Mouse (Mus musculus): ENCODE results near the gene Kdm1b.

The Kdm1b gene

DNA sequence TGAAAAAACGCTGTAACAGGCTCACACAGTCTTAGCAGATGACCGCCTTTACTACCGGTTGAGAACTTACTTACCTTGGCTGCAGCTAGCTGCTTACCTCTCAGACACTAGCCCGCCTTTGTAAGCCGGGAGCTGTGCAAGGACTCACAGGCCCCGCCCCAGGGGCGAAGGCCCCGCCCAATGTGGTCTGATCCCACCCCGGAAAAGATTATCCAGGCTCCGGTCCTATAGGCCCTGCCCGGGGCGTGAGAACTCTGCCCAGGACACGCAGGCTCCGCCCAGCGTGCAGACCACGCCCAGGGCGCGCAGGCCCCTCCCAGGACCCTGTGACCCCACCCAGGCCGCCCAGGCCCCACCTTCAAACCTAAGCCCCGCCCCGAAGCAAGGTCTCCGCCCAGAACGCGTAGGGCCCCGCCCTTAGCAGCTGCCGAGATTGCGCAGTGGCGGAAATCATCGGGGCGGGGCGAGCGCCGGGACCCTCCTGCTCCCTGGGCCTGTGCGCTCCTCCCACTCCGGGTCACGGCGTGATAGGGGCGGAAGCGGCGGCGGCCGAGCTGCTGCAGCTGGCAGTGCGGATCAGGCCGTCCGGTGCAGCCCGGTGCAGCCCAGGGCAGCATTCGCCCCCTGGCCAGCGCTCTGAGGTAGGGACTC, at the start of gene Kdm1b:
Gene Kdm1b (plus strand): TSS at position 470 of the 651 bp plus-strand sequence.
- DNase-seq: peak; percentile 99

DNA sequence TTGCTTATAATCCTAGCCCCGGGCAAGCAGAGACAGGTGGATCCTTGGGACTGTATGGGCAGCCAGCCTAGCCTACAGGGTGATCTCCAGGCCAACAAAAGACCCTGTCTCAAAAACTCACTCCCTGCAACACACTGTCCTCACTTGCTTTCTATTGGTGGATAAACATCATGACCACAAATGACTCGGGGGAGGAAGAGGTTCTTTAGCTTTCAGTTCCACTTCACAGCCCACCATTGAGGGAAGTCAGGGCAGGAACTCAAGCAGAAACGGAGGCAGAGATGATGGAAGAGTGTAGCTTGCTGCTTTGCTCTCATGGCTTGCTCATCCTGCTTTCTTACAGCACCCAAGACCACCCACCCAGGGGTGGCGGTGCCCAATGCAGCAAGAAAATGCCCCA, 45.9 kb upstream of the Kdm1b start:
- no peak for DNase-seq

DNA sequence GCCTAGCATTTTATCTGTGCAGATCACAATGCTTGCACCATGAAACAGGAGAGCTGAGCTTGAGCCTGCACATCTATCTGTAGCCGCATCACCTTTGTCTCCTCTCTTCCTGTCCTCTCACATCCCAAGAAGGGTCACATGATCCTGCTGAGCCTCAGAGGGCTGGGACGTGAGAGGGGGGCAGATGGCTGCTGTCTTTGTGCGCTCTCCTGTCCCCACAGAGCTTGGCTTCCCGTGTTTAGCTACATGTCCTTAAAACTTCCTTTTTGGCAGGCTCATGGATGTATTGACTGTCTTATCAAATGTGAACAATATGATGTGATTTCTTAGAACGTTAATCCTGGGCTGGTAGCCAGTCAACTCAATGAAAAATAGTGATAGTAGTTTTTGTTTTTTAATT, 43.8 kb upstream of the Kdm1b start:
- DNase-seq: peak; percentile 35

DNA sequence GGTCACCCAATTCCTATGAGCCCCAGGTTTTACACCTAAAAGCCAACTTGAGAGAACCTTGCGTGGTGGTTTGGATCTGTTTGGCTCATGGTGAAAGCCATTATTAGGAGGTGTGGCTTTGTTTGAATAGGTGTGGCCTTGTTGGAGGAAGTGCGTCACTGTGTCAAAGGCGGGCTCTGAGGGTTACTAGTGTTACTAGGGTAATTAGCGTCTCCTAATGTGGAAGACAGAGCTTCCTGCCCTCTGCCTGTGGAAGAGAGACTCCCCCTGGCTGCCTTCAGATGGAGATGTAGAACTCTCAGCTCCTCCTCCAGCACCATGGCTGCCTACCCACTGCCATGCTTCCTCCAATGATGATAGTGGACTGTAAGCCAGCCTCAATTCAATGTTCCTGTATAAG, 41.7 kb upstream of the Kdm1b start:
- no peak for DNase-seq

DNA sequence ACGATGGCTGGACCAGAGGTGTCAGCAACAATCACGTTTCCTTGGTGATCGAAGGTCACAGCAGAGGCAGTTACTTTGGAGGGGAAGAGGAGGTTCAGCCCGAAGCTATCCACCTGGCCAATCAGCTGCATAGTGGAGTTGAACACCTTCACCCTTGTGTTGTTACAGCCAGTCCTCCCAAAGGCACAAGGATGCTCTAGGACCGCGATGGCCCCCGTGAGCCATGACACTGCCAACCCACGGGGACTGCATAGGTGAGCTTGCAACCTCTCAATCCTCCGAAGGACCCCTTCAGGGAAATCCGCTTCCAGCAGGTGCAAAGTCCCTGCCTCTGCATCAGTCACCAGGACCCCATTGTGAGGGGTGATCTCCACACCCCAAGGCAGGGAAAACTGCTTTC, 29.6 kb upstream of the Kdm1b start:
- DNase-seq: no peak

DNA sequence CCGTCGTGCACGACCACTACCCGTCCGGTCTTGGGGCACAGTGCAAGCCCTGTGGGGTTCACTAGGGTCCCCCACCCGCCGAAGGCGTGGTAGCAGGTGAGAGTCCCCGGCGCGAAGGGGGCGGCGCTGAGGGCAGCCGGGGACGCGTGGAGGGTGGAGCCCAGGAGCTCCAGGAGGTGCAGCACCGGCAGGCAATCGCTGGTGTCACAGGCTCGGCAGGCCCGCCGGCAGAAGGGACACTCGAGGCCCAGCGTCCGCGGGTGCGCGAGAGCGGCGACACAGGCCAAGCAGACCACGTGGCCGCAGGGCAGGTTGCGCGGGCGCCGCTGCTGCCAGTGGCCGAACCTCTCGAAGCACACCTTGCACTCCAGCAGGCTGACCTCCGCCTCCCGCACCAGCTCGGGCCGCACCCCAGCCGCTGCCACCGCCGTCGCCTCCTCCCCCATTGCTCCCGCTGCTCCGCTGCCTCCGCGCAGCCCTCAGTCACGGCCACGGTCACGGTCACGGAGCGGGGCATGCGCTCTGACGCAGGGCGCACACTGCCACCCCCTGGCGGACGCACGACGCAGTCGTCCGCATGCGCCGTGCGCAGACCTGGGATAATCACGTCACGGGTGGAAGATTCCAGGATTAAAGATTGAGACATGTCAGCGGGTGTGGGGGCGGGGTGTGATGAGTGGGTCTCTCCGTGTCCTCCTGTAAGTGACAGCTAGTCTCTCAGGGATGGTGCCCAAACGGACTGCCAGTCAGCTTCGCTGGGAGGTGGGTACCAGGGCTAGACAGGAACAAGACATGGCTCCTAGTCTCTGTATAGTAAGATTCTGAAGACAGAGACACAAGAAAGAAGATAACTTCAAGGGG, 28.7 kb upstream of the Kdm1b start, which contains the start of gene Nhlrc1:
Gene Nhlrc1 (minus strand): TSS at position 517 of the 861 bp plus-strand sequence.
- peak; percentile 80 for DNase-seq

DNA sequence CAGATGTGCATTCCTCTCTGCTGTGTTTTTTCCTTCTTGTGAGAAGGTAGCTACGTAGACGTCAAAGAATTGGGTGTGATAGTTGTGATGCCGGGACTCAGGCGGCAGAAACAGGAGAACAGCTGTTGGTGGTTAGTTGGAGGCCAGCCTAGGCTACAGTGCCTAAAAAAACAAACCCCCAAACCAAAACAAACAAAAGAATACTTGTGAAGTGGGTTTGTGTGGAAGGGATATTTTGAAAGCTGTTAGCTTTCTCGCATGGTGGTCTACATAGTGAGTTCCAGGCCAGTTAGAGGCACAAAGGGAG, 28.2 kb upstream of the Kdm1b start:
- DNase-seq: no peak

DNA sequence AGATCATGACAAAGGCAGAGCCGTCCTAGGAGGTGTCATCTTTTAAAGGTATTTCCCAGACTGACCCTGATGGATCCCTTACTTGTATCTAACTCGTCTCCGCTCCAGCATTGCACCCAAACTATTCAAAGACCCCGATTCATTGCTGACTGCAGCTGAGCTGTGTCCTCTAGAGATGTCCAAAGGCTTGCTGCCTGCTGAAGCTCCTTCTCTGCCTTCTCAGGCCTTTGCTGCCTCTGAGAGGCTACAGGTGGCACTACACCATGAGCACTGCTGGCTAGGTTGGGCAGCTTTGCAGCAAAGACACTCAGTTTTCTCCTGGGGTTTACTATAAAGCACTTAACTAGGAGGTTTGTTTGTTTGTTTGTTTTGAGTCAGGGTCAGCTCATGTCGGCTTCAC, 26.0 kb upstream of the Kdm1b start:
- peak; percentile 72 for DNase-seq

DNA sequence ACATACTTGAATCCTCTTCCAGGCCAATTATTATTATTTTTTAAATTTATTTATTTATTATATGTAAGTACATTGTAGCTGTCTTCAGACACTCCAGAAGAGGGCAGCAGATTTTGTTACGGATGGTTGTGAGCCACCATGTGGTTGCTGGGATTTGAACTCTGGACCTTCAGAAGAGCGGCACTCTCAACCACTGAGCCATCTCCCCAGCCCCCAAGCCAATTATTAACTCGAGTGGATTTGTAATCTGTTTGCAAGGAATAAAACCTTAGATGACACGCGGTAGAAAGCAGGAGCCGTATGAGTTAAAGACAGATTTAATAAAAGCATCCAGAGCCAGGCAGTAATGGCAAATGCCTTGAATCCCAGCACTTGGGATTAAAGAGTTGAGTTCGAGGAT, 23.5 kb upstream of the Kdm1b start:
- no peak for DNase-seq

DNA sequence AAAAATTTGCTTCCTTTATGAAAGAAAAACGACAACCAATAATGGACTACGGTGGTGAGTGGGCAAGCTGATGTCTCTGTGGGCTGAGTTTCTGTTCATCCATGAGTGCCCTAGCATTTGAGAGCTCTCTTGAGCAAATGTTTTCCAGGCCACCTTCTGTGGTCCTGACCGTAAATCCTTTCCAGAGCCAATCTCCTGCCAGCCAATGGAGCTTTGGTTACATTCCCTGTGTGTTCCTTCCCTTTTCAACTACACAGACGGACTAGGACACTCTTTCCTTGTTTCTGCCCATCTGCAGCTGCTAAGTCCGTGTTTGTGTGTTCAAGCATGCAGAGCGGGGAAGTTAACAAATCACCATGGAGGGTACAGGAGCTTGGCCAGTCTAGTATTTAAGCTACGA, 22.5 kb upstream of the Kdm1b start:
- DNase-seq: no peak

DNA sequence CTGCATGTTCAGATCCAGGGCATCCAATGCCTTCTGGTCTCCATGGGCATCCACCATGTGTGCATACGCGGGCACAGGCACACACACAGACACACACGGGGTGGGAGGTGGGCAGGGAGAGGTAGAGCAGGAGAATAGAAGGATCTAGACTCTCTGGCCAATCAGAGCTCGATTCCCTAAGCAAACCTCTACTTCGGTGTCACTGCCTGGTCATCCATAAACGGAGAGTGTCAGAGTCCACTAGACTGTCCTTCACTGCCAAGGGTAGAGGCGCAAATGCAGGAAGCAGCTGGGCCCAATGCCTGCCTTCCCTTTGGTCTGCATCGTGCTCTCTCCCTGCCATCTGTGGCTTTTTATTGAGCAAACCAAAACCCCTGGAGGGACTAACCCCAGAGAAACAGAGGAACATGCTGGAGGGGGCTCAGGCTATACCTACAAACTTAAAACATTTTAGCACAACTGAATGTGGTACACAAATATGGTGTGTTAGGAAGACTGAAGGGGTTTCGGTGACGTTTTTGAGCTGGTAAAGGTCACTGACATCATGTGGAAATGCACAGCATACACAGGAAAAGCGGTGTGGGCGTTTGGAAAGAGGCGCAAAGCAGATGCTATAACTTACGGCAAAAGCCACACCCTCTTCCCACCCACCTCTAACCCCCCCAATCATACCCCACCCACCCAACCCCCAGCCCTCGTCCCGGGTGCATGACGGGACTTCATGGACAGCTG, 12.8 kb upstream of the Kdm1b start:
- no peak for DNase-seq

DNA sequence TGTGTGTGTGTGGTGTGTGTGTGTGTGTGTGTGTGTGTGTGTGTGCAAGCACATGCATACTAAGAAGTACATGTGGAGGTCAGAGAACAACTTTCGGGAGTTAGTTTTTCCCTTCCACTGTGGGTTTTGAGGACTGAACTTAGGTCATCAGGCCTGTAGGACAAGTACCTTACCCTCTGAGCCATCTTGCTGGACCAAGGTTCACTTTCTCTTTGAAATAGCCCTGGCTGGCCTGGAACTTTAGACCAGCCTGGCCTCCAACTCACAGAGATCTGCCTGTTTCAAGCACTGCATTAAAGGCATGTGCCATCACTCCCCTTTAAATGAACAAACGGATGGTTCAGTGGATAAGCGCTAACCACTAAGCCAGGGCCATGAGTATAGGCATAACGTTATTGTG, 9.7 kb upstream of the Kdm1b start:
- DNase-seq: no peak

DNA sequence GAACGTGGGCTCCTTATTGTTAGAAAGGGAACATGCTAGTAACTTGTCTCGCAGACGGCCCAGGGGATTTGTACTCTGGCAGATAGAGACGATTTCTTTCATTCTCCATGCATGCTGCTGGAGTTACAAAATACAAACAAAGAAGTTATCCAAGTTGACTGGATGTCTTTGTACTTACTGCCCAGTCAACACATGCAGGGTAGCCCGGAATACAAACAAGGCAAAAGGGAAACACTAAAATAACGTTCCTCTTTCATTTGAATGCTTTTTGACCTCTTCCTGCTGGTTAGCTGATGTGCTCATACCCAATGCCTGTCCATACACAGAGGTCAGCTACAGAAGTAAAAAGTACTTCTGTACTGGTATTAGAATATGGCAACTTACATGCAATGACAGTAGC, 5.4 kb upstream of the Kdm1b start:
- no peak for DNase-seq

DNA sequence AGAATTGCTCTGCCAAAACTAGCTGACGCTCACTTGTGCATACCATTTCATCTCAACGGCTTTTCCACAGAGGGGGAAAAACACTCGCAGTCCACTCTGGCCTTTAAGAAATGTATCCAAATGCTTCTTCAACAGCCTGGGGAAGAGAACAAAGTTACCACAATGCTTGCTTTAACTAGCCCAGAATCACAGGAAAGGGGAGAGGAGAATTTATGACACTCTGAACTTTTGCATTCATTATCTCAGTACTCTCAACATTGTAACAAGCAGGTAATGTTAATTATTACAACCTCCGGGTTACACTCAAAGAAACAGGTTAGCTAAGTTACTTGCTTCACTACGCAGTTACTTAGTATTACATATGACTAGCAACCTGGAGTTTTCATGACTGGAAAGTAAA, 3.2 kb upstream of the Kdm1b start:
- DNase-seq: no peak

DNA sequence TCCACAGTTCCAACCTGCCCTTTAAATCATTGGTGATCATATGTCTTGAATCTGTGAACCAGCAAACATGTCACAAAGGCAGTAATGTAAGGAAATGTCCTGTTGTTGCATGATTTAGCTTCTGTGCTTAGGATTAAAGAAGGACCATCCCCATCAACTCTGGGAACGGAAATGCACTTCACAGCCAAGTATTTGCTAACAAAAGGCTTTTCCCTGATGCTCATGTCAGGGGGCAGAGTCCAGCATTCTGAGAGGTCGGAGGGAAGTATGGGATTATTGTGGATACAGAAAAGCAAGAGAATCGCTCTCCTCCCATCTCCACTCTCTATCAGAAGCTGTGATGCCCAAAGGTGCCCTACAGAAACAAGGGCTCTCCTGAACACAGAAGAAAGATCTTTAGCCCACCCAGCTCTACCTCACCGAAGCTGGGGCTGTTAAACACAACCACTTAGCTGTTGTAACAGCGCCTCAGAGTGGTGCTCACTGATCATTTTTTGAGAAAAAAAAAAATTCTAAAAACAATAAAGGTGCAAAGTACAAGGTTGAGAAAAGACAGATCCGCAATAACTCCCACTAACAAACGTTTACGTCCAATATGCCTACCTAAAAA, 1.2 kb upstream of the Kdm1b start:
- no peak for DNase-seq

DNA sequence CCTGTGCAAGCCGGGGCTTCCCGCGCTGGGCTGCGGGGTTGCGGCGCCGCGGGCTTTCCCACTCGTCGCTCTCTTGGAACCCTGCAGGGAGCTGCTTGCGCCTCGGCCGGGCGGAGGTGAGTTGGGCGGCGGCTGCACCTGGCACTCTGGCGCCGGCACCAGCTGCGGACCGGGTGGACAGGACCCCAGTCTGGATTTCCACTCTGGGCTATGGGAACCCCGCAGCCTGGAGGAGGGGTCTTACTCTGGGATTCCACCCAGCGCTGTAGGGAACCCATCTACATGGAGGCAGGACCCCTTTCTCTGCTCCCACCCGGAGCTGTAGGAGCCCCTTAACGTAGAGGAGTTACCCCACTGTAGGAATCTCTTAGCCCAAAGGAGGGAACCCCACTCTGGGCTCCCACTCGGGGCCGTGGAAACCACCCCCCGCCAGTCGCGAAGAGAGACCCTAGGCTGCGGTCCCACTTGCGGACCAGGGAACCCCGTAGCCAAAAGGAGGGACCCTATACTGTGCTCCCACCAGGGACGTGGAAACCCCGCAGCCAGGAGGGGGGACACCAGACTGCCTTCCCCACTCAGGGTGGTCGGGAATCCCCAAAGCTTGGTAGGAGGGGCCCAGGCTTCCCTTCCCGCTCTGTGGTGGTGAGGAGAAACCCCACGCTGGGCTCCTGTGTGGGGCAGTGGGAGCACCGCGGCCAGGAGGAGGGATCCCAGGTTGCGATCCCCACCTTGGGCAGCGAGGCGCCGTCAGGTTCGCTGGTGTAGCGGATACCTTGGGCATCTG, 726 bp downstream of the Kdm1b start:
- DNase-seq: no peak

DNA sequence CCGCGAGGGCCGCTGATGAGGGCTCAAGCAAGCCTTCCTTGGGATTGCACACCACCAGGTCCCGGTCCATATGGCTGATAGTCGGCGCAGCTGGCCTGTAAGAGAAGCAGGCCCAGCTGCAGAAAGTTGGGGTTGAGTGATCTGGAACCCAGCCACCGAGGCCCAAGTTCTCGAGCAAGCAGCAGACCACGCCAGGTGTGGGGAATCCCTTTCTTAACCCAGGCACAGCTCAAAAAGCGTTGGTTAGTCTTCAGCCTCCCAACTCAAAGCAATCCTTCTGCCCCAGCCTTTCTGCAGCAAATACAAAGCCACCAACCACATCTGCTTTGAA, 1.3 kb downstream of the Kdm1b start, which contains the start of gene Tpmt:
Gene Tpmt (minus strand): TSS at position 121 of the 331 bp plus-strand sequence.
- DNase-seq: no peak

DNA sequence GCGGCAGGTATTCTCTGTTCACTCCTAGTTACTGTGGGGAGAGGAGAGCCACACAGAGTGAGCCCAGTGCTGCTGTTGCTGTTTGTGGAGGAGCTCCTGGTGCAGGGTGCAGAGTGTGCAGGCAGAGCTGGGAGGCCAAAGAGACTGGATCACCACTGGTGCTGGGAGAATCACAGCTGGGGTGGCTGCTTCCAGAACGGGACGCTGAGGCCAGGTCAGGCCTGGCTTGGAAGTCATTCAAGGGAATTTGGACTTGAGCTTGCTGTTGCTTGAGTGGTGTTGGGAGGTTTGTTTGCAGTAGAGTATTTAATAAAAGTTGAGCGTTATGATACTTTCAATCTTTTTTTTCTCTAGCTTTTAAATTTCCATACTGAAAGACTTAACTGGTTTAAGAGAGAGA, 4.7 kb downstream of the Kdm1b start:
- DNase-seq: peak; percentile 6

DNA sequence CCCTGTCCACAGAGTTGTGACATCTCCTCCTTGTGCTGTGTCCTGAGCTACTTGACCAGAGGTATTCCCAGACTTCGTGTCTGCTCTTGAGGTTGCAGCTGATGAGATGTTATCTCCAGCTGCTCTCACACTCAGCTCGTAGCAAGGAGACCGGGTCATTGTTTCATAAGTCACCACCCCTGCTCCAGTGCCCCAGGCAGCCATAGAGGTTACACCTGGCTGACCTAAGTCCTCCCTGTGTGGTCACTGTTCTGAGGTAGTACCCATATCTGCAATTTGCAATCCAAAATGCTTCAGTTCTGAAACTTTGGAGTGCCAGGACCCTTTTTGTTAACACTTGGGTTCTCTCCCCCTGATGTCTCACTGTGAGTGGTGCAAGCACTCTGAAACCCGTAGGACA, 6.7 kb downstream of the Kdm1b start:
- DNase-seq: no peak

DNA sequence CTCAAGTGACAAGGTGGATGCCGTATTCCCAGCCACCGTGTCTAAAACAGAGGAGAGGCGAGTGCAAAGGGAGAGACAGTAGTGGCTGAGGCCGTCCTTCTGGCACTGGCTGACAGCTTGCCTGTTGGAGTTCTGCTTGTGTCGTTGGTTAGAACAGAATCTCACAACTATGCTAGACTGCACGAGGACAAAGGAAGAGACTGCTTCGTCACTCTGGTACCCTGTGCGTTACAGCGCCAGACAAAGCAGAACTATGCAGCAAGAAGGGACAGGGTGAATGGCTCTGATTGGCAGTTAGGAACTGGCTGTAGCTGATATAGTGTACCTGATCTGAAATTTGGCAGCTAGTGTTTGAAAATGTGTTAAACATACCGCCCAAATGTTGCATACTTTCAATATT, 10.7 kb downstream of the Kdm1b start:
- no peak for DNase-seq

DNA sequence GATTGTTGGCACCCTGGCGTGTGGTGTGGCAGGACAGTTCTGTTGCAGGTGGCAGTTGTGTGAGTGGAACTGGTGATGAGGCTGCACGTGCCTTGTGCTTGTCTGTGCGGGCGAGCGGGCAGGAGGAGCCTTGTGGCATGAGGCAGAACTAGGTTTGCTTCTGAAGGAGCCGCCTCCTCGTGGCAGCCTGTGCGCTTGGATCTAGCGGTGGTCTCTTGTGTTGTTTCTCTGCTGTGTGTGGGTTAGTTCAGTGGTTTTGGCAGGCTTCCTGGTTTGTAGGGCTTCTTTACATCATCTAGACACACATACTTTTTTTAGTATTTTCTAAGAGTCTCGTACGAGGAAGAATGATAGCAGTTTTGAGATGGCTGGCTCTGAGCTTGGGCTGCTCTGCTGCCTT, 12.8 kb downstream of the Kdm1b start:
- no peak for DNase-seq

DNA sequence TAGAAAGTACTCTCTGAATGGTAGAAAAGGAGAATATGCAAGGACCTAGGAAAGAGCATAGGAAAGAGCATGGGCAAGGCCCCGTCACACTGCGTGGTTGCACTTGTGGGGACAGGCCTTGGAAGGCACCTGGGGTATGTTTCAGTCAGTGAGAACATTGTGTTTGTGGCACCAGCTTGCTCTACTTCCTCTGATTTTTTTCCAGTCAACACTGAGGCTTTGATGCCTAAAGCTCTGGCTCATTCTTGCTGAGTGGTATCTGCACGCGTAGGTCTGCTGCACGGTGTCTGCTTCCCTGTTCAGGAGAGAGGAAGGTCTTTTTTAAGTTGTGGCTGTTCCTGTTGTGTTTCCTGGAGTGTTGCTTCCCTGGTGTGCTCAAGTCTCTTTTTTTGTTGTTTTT, 13.5 kb downstream of the Kdm1b start:
- no peak for DNase-seq

DNA sequence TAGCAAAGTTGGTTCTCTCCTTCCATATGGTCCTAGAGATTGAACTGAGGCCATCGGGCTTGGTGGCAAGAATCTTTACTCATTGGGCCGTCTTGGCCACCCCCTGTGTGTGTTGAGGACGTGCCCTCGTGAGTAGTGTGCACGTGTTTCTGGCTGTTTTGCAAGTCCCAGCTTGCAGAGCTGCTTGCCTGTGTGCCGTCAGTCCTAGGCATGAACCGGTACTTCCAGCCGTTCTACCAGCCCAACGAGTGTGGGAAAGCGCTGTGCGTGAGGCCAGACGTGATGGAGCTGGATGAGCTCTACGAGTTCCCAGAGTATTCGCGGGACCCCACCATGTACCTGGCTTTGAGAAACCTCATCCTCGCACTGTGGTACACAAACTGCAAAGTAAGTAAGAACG, 19.5 kb downstream of the Kdm1b start:
- no peak for DNase-seq
